Mouse (Mus musculus): ENCODE data around the gene Rnf169.
"Not testable (repeated sequence)": the region's sequence is repeated elsewhere in the genome, so short reads cannot be mapped to it uniquely, and the experiment has no call there.

The Rnf169 gene

GRCm38 (mm10) chr7:99946356-99946755 is 33.9 kb downstream of the Rnf169 start:
- peak; percentile 10 for DNase-seq (ENCODE audit: extremely low spot score, low spot score)

- peak; percentile 5 for DNase-seq (ENCODE audit: extremely low spot score, low spot score)
These were observed 34.3 kb downstream of the Rnf169 start for GRCm38 (mm10) chr7:99945939-99946338.

GRCm38 (mm10) chr7:99945012-99945411 is 35.2 kb downstream of the Rnf169 start:
- DNase-seq (ENCODE audit: extremely low spot score, low spot score), result not testable (repeated sequence)

- DNase-seq (ENCODE audit: extremely low spot score, low spot score), result peak; percentile 6
These were observed 35.7 kb downstream of the Rnf169 start for GRCm38 (mm10) chr7:99944520-99944919.

- peak; percentile 3 for DNase-seq (ENCODE audit: extremely low spot score, low spot score)
These were observed 39.6 kb downstream of the Rnf169 start for GRCm38 (mm10) chr7:99940669-99941068.

- DNase-seq (ENCODE audit: extremely low spot score, low spot score), result peak; percentile 8
These were observed 44.5 kb downstream of the Rnf169 start for GRCm38 (mm10) chr7:99935758-99936157.

GRCm38 (mm10) chr7:99926916-99927714 is 53.1 kb downstream of the Rnf169 start:
- peak; percentile 36 for DNase-seq (ENCODE audit: extremely low spot score, low spot score)

- DNase-seq (ENCODE audit: extremely low spot score, low spot score), result no peak
These were observed 59.8 kb downstream of the Rnf169 start for GRCm38 (mm10) chr7:99920416-99920815.

- no peak for DNase-seq (ENCODE audit: extremely low spot score, low spot score)
These were observed 60.3 kb downstream of the Rnf169 start for GRCm38 (mm10) chr7:99919971-99920370.

GRCm38 (mm10) chr7:99919164-99919563 is 61.1 kb downstream of the Rnf169 start:
- no peak for DNase-seq (ENCODE audit: extremely low spot score, low spot score)

- peak; percentile 58 for DNase-seq (ENCODE audit: extremely low spot score, low spot score)
These were observed 62.9 kb downstream of the Rnf169 start for GRCm38 (mm10) chr7:99917320-99917844.

- DNase-seq (ENCODE audit: extremely low spot score, low spot score), result peak; percentile 68
These were observed 63.4 kb downstream of the Rnf169 start for GRCm38 (mm10) chr7:99916741-99917319.

- DNase-seq (ENCODE audit: extremely low spot score, low spot score), result no peak
These were observed 64.7 kb downstream of the Rnf169 start for GRCm38 (mm10) chr7:99915511-99915910.

- DNase-seq (ENCODE audit: extremely low spot score, low spot score), result no peak
These were observed 65.9 kb downstream of the Rnf169 start for GRCm38 (mm10) chr7:99914316-99914715.

GRCm38 (mm10) chr7:99911038-99911437 is 69.2 kb downstream of the Rnf169 start:
- no peak for DNase-seq (ENCODE audit: extremely low spot score, low spot score)

GRCm38 (mm10) chr7:99907463-99907862 is 72.8 kb downstream of the Rnf169 start:
- DNase-seq (ENCODE audit: extremely low spot score, low spot score), result no peak

- no peak for DNase-seq (ENCODE audit: extremely low spot score, low spot score)
These were observed 73.9 kb downstream of the Rnf169 start for GRCm38 (mm10) chr7:99906346-99906745.

- DNase-seq (ENCODE audit: extremely low spot score, low spot score), result no peak
These were observed 75.7 kb downstream of the Rnf169 start for GRCm38 (mm10) chr7:99904421-99905005.

- no peak for DNase-seq (ENCODE audit: extremely low spot score, low spot score)
These were observed 77.2 kb downstream of the Rnf169 start for GRCm38 (mm10) chr7:99902918-99903665.

GRCm38 (mm10) chr7:99902208-99902607 is 78.0 kb downstream of the Rnf169 start:
- DNase-seq (ENCODE audit: extremely low spot score, low spot score), result no peak

- DNase-seq (ENCODE audit: extremely low spot score, low spot score), result no peak
These were observed 83.3 kb downstream of the Rnf169 start for GRCm38 (mm10) chr7:99896905-99897304.

Data from neural tube, embryonic 10.5 days (tissue).